Comparison of ENCODE assay signal across 37 mouse cellular contexts in the genomic region with DNA sequence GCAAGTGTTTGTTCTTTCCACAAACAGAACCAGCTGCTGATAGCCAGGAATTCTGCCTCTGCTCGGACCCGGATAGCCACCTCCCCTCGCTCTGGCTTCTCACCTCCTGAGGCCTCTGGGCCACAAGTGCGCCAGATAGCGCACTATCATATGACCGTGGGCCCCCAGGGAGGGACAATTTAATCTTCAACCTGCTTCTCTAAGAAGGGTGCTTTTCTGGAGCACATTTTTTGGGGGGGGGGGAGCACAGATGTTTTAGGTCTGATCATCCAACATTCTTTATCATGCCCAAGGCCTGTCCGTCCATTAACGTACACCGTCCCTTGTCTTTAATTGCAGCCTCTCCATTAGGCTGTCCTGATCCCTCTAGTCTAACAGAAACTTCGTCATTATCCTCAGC. TPM values are rescaled to one million over a fixed set of nuclear protein-coding genes. Genes with fewer than 3 reads are reported as not detected.
"Had no signal": no experiment of that assay in that cellular context is flagged by ENCODE, and none has a peak within 500 bp of the region (broad histone marks: within the 10 kb centered on the region; RNA-seq: fewer than 3 reads in every experiment).

No protein-coding gene starts in this region.

- H3K9me3 ChIP-seq: embryonic facial prominence, embryonic 10.5 days; embryonic facial prominence, embryonic 12.5 days; embryonic facial prominence, embryonic 13.5 days; embryonic facial prominence, embryonic 15.5 days; forebrain, embryonic 10.5 days; forebrain, embryonic 12.5 days; forebrain, embryonic 13.5 days; forebrain, embryonic 15.5 days had no signal

- DNase-seq: cerebellum, adult 2 months; cerebellum, adult 8-10 months; cerebellum, adult 9-10 months; cerebellum, adult 9-11 months; cerebellum, postnatal 14 days; cerebellum, postnatal 25 days; cerebellum, postnatal 36 days; embryo, embryonic 11 days; forebrain, postnatal 0 days; gastrocnemius, adult 2 months; gastrocnemius, postnatal 10 days; gastrocnemius, postnatal 14 days; gastrocnemius, postnatal 25 days; gastrocnemius, postnatal 36 days; heart, adult 11 months; heart, adult 18-20 months had no signal

- ATAC-seq: forebrain, embryonic 13.5 days; forebrain, embryonic 14.5 days; forebrain, embryonic 15.5 days; forebrain, embryonic 16.5 days; forebrain, postnatal 0 days had no signal

- H3K4me1 ChIP-seq: embryonic facial prominence, embryonic 12.5 days; embryonic facial prominence, embryonic 15.5 days; forebrain, embryonic 10.5 days; forebrain, embryonic 12.5 days; forebrain, embryonic 13.5 days; forebrain, embryonic 15.5 days had no signal

- H3K4me2 ChIP-seq: embryonic facial prominence, embryonic 12.5 days; embryonic facial prominence, embryonic 13.5 days; embryonic facial prominence, embryonic 15.5 days; forebrain, embryonic 12.5 days; forebrain, embryonic 13.5 days; forebrain, embryonic 15.5 days had no signal

- H3K4me3 ChIP-seq: embryonic facial prominence, embryonic 10.5 days; embryonic facial prominence, embryonic 12.5 days; embryonic facial prominence, embryonic 13.5 days; embryonic facial prominence, embryonic 15.5 days; erythroblast, embryonic 14.5 days; forebrain, embryonic 10.5 days; forebrain, embryonic 12.5 days; forebrain, embryonic 13.5 days; forebrain, embryonic 15.5 days; gastrocnemius, adult 2 months had no signal

- H3K27ac ChIP-seq: embryonic facial prominence, embryonic 10.5 days; embryonic facial prominence, embryonic 12.5 days; embryonic facial prominence, embryonic 13.5 days; embryonic facial prominence, embryonic 15.5 days; forebrain, embryonic 10.5 days; forebrain, embryonic 12.5 days; forebrain, embryonic 13.5 days; forebrain, embryonic 15.5 days; gastrocnemius, adult 2 months had no signal

- H3K36me3 ChIP-seq: embryonic facial prominence, embryonic 10.5 days; embryonic facial prominence, embryonic 12.5 days; embryonic facial prominence, embryonic 13.5 days; embryonic facial prominence, embryonic 15.5 days; forebrain, embryonic 10.5 days; forebrain, embryonic 12.5 days; forebrain, embryonic 15.5 days had no signal

- H3K27me3 ChIP-seq: embryonic facial prominence, embryonic 12.5 days; embryonic facial prominence, embryonic 13.5 days; embryonic facial prominence, embryonic 15.5 days; forebrain, embryonic 12.5 days; forebrain, embryonic 13.5 days; forebrain, embryonic 15.5 days had no signal

- H3K9ac ChIP-seq: embryonic facial prominence, embryonic 12.5 days; embryonic facial prominence, embryonic 13.5 days; embryonic facial prominence, embryonic 15.5 days; forebrain, embryonic 12.5 days; forebrain, embryonic 13.5 days; forebrain, embryonic 15.5 days; forebrain, postnatal 0 days had no signal

RNA-seq across cellular contexts. Expression of gene Gja8, which starts 49.8 kb away (rescaled TPM):
- total RNA-seq: common myeloid progenitor, adult 5-6 weeks; forebrain, postnatal 0 days; gastrocnemius, adult 18-20 months; gastrocnemius, adult 2 months; gastrocnemius, adult 8-10 months; gastrocnemius, postnatal 10 days; gastrocnemius, postnatal 14 days; gastrocnemius, postnatal 25 days; gastrocnemius, postnatal 36 days; gastrocnemius, postnatal 4 days; granulocyte monocyte progenitor cell, adult 5-6 weeks; heart, adult 18-20 months had no signal
- polyA plus RNA-seq: cerebellum, adult 2 months; cortical plate, adult 2 months; embryonic facial prominence, embryonic 13.5 days; embryonic facial prominence, embryonic 14.5 days; erythroblast, embryonic 14.5 days; forebrain, embryonic 10.5 days; forebrain, embryonic 11.5 days; forebrain, embryonic 12.5 days; forebrain, embryonic 13.5 days; forebrain, embryonic 14.5 days; forebrain, embryonic 16.5 days; frontal cortex, adult 2 months; gonadal fat pad, adult 2 months had no signal
